Mouse (Mus musculus) lung, adult 2 months (tissue): ENCODE data around the gene Rapgef5. TPM values are rescaled to one million over a fixed set of nuclear protein-coding genes. Genes with fewer than 3 reads are reported as not detected.

Experiments used
- DNase-seq: peaks from one replicate; pipeline ENCODE4 v3.0.0; 2022
- H3K4me1 ChIP-seq: fragments of 200-500 bp; 2 replicates; pipeline ENCODE4 v1.6.1; 2011; ENCODE audit warnings: low read length; ENCODE audit not compliant: control insufficient read depth, insufficient read depth
- H3K4me3 ChIP-seq: fragments of 200-500 bp; replicated peaks from 2 replicates; pipeline ENCODE3; 2011; ENCODE audit warnings: low read depth, mild to moderate bottlenecking, control low read depth, low read length; ENCODE audit errors: extremely low read depth
- CTCF ChIP-seq: fragments of 200-500 bp; IDR thresholded peaks from 2 replicates; pipeline ENCODE4 v1.5.1; 2011; ENCODE audit warnings: mild to moderate bottlenecking, low read length, control low read depth; ENCODE audit not compliant: insufficient read depth
- POLR2A ChIP-seq: fragments of 200-500 bp; IDR thresholded peaks from 2 replicates; pipeline ENCODE4 v1.6.1; 2011; ENCODE audit warnings: low read depth, mild to moderate bottlenecking, control low read depth, low read length, borderline replicate concordance; ENCODE audit errors: extremely low read depth
- WGBS: fragments of 180-500 bp; shearing (Covaris S2); methylation state at CpG from one replicate; pipeline ENCODE4 v1.1.7; 2018; 5-methylcytosine and 5-hydroxymethylcytosine counted together
- polyA plus RNA-seq: library from polyadenylated mRNA; depleted of rRNA; stranded (reverse); fragments of >200 nt; gene quantifications from 2 replicates; pipeline ENCODE4 v1.2.3, GENCODE M21; 2012

Rapgef5 gene
- polyA plus RNA-seq, 1 experiment, result 56.6 TPM

GRCm38 (mm10) chr12:117658821-117659220, 142.5 kb downstream of the Rapgef5 start:
- no peak for DNase-seq
- Histone ChIP-seq H3K4me3 (peak overlapping the region; percentile 80), H3K4me1 (peaks cover 21% of the 10 kb centered on the region)
- 39% methylated on average over 6 of the region's 6 CpGs for WGBS
- TF ChIP-seq CTCF, result no peak
- no peak for TF ChIP-seq POLR2A

- DNase-seq, result no peak
- Histone ChIP-seq H3K4me1 (peaks cover 27% of the 10 kb centered on the region), H3K4me3 (peak overlapping the region; percentile 66)
- WGBS, result 30% methylated on average over 4 of the region's 4 CpGs
- no peak for TF ChIP-seq CTCF
- TF ChIP-seq POLR2A, result 0 out of 2 replicates have a peak, but pooled peaks have one; percentile 10
These were observed 144.1 kb downstream of the Rapgef5 start for GRCm38 (mm10) chr12:117660361-117660760.

DNA sequence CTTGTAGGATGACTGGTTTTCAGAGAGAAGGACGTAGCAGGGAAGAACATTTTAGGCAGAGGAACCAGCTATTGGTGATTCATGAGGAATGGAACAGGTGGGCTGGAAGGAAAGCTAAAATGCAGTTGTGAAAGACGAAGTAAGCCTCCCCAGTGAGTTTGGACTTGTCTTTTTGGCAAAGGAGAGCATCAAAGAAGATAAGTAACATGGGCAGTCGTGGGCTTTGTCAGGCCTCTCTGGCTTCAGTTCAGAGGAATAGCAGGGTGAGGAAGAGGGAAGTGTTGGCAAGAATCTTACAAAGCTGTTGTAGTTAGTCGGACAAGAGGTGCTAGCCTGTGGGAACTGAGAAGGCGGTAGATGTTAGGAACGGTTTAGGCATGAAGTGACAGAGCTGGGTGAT, 145.6 kb downstream of the Rapgef5 start:
- no peak for DNase-seq
- peak overlapping the region; percentile 8 for H3K4me3 ChIP-seq
- peaks cover 35% of the 10 kb centered on the region for H3K4me1 ChIP-seq
- 27% methylated on average over 6 of the region's 6 CpGs for WGBS
- TF ChIP-seq POLR2A (no peak), CTCF (no peak)

- no peak for DNase-seq
- peaks cover 32% of the 10 kb centered on the region for H3K4me1 ChIP-seq
- TF ChIP-seq CTCF, result no peak
- TF ChIP-seq POLR2A, result 0 out of 2 replicates have a peak, but pooled peaks have one; percentile 14
- peak overlapping the region; percentile 13 for H3K4me3 ChIP-seq
- 25% methylated on average over 5 of the region's 5 CpGs for WGBS
These were observed 147.4 kb downstream of the Rapgef5 start for GRCm38 (mm10) chr12:117663637-117664036.

- WGBS, result 49% methylated on average over 5 of the region's 5 CpGs
- no peak overlapping the region for H3K4me3 ChIP-seq
- TF ChIP-seq POLR2A, result no peak
- TF ChIP-seq CTCF, result no peak
- DNase-seq, result no peak
- peaks cover 42% of the 10 kb centered on the region for H3K4me1 ChIP-seq
These were observed 148.4 kb downstream of the Rapgef5 start for GRCm38 (mm10) chr12:117664644-117665043.

DNA sequence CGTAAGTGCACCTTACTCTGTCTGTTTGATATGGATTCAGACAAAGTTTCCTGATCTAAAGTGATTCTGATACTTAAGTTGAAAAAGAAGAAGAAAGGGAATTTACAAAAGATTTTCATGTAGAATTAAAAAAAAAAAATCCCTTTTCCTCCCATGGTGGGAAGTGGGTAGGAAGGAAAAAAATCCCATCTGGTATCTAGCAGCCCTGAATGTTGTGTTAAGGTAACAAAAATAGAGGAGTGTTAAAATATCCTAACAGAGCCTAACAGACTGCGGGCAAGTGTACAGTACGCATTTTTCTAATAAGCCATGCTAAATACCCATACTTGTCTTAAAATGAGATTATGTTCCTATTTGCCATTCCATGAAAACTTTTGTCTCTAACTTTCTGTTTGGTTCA, 150.1 kb downstream of the Rapgef5 start:
- TF ChIP-seq CTCF (no peak), POLR2A (no peak)
- Histone ChIP-seq H3K4me1 (peaks cover 49% of the 10 kb centered on the region), H3K4me3 (no peak overlapping the region)
- WGBS, result 93% methylated on average over 3 of the region's 3 CpGs
- no peak for DNase-seq

GRCm38 (mm10) chr12:117669610-117670400, 153.5 kb downstream of the Rapgef5 start:
- TF ChIP-seq POLR2A (no peak), CTCF (no peak)
- no peak for DNase-seq
- Histone ChIP-seq H3K4me1 (peaks cover 40% of the 10 kb centered on the region), H3K4me3 (no peak overlapping the region)
- whole genome bisulfite sequencing, result 58% methylated on average over 10 of the region's 10 CpGs

DNA sequence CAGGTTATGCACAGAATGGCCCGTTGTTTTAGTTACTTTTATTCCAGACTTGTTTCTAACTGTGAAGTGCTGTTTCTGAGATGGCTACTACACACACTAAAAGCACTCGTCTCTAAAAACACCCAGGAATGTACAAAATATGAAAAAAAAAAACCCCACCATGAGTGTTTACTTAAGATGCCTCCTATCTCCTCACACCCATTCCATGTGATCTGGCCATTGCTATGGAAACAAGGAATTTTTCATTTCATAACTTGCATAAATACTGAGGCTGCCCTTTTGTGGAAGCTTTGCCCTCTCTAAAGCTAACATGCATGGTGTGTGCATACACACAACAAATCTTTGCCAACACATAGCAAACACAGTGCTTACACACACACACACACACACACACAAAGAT, 156.9 kb downstream of the Rapgef5 start:
- 37% methylated on average over 2 of the region's 2 CpGs for WGBS

GRCm38 (mm10) chr12:117674511-117674910, 158.2 kb downstream of the Rapgef5 start:
- no peak for TF ChIP-seq CTCF
- TF ChIP-seq POLR2A, result no peak
- Histone ChIP-seq H3K4me1 (peaks cover 34% of the 10 kb centered on the region), H3K4me3 (no peak overlapping the region)
- WGBS, result 91% methylated on average over 2 of the region's 2 CpGs
- no peak for DNase-seq

More for the DNA sequence above, 156.9 kb downstream of the Rapgef5 start:
- TF ChIP-seq CTCF, result no peak
- no peak for TF ChIP-seq POLR2A
- H3K4me3 ChIP-seq, result no peak overlapping the region
- DNase-seq, result no peak
- H3K4me1 ChIP-seq, result peaks cover 39% of the 10 kb centered on the region

DNA sequence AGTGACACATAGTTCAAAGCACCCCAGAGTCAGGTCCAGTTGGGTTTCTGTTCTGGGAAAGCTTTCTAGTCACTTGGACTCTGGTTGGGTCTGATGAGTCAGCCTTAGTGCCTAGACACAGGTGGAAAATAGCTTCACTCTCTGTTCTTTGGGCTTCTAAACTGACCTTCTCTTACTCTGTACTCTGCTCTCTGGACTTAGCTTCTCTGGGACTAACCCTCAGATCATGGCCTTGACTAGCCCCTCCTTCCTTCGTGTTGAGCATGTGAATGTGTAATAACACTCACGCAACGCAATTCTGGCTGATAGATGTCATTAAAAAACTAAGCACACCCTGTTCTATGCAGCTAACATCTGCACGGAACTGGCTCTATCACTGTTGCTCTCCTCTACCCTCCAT, 160.0 kb downstream of the Rapgef5 start:
- H3K4me3 ChIP-seq, result no peak overlapping the region
- no peak for DNase-seq
- peaks cover 38% of the 10 kb centered on the region for H3K4me1 ChIP-seq
- TF ChIP-seq CTCF, result no peak
- TF ChIP-seq POLR2A, result no peak
- 59% methylated on average over 4 of the region's 4 CpGs for WGBS
